Mouse (Mus musculus): Measurements from ENCODE around the gene Wdr20.

Wdr20 gene

GRCm38 (mm10) chr12:110830293-110831024 lies 92.7 kb downstream of the Wdr20 start:
- no peak for DNase-seq

GRCm38 (mm10) chr12:110835182-110835581 lies 97.4 kb downstream of the Wdr20 start:
- DNase-seq = no peak

- DNase-seq = no peak
Measured at GRCm38 (mm10) chr12:110836729-110837128, 99.0 kb downstream of the Wdr20 start.

- DNase-seq = no peak
Measured at GRCm38 (mm10) chr12:110837192-110837841, 99.6 kb downstream of the Wdr20 start.

GRCm38 (mm10) chr12:110837850-110838249 lies 100.1 kb downstream of the Wdr20 start:
- DNase-seq = no peak

GRCm38 (mm10) chr12:110840348-110841198 lies 102.8 kb downstream of the Wdr20 start, which contains the start of gene Mok:
TSS of gene Mok (minus strand) at chr12:110840939.
- peak; percentile 97 for DNase-seq

- no peak for DNase-seq
Measured at GRCm38 (mm10) chr12:110841731-110842493, 104.2 kb downstream of the Wdr20 start.

- DNase-seq = peak; percentile 84
Measured at GRCm38 (mm10) chr12:110843194-110844048, 105.7 kb downstream of the Wdr20 start.

GRCm38 (mm10) chr12:110844227-110845130 lies 106.7 kb downstream of the Wdr20 start:
- no peak for DNase-seq

GRCm38 (mm10) chr12:110845131-110845880 lies 107.6 kb downstream of the Wdr20 start:
- peak; percentile 60 for DNase-seq

GRCm38 (mm10) chr12:110846191-110846765 lies 108.5 kb downstream of the Wdr20 start:
- DNase-seq = no peak

GRCm38 (mm10) chr12:110850010-110850928 lies 112.5 kb downstream of the Wdr20 start, which contains the start of gene Zfp839:
TSS of gene Zfp839 (plus strand) at chr12:110850253.
- DNase-seq = peak; percentile 84

GRCm38 (mm10) chr12:110850929-110851256 lies 113.1 kb downstream of the Wdr20 start:
- DNase-seq = no peak

- no peak for DNase-seq
Measured at GRCm38 (mm10) chr12:110851414-110851813, 113.7 kb downstream of the Wdr20 start.

- DNase-seq = no peak
Measured at GRCm38 (mm10) chr12:110851923-110852322, 114.2 kb downstream of the Wdr20 start.
